Mouse (Mus musculus) ovary, postnatal 36 days (tissue): Measurements from ENCODE around the gene Tmco4.

Source experiments
- DNase-seq: peaks from one replicate; pipeline ENCODE4 v3.0.0; 2022; ENCODE audit warnings: low spot score, mixed read lengths

Gene Tmco4

DNA sequence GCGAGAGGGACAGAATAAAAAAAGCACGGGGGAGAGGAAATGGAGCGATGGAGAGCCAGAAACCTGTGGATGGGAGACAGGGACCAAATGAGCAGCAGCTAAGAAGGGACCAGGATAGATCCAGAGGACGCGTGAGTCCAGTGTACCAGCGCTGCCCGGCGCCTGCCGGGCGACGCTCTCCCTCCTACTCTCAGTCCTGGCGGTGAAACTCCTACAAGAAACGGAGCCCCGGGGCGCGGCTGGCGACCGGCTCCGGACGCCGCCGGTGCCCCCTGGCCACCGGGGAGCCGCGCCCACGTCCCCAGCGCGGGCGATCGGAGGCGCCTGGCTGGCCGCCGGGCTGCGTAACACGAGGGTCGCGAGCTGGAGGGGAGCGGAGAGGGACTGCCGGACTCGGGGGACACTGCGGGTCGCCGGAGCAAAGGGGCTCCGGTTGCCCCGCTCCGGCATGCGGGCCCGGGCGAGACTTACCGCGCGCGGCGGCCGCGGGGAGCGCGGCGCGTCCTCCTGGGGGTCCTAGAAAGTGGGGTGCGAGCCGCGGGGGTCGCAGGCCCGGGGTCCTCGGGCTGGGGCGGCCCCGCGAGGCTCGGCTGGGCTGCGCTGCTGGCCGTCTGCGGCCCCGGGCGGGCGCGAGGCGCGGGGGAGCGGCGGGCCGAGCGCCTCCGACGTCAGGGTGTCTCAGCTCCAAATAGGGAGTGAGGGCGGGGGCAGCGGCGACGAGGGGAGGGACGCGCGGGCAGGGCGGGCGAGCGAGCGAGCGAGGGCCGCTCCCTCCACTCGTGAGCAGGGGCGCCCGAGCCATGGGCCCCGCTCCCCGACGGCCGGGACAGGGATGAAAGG, 119.9 kb downstream of the Tmco4 start, which contains the start of gene Nbl1:
Gene Nbl1, minus strand, starts transcription at position 638 of the 840 bp plus-strand sequence.
- DNase-seq, result peak; percentile 78

DNA sequence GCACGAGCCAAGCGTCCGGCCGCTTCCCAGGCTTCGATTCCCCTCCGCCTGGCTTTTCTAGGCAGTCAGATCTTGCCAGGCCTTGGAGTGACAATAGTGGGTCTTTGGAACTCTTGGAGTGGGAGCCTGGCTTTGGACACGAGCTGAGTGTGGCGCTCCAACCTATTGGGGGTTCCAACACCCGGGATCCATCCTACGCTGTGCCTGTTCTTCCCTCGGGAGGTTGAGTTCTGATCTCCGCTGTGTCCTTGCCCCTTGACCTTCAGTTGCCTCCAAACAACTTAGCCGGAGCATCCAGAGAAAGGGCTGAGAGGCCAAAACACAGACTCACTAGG, 120.5 kb downstream of the Tmco4 start:
- no peak for DNase-seq

DNA sequence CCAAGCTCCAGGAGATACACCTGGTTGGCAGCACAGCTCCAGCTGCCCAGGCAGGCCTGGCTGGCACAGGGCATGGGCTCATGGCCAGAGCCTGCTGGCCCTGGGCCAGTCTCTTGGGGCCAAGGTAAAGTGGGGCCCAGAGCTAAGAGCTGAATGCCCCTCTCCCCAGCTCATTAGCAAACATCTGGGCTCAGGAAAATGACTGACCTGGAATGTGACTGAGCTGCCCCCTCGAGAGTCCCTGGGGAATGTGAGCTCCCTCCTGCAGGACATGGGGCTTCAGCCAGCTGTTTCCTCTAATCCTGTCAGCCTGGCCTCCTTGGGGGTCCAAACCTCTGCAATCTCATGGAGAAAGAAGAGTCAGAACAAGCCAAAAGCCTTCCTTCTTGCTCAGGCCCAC, 122.7 kb downstream of the Tmco4 start:
- peak; percentile 56 for DNase-seq

DNA sequence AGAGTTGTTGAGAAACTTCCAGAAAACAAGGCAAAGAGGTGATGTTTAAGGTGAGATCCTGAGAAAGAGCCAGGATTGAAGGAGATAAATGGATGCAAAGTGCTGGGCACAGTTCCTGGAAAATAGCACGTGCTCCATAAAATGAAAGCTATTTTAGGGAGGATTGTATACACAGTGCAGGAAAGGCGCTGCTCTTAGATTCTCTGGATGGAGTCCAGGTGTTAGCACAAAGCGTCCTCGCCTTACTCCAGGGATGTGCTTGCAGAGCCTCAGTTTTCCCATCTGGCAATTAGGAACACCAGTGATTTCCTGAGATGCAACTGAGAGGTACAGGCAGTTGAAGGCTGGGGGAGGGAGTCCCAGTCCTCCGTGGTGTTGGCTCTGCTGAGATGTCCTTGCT, 123.5 kb downstream of the Tmco4 start:
- DNase-seq, result no peak

DNA sequence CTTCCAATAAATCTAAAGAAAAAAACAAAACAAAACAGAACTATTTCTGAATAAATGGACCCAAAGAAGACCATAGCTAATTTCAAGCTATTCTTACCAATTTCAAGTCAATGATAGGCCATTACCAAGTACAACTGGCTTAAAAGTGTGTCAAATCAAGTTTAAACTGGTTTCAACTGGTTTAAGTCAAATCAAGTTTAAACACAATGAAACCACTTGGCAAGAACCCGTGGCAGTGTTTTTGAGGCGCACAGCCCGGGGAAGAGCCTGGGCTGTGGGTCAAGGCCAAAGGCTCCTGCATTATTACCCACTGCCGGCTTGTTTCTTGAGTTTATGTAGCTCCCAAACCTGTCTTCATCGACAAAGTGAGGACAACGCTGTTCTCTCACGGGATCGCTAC, 127.6 kb downstream of the Tmco4 start:
- no peak for DNase-seq

DNA sequence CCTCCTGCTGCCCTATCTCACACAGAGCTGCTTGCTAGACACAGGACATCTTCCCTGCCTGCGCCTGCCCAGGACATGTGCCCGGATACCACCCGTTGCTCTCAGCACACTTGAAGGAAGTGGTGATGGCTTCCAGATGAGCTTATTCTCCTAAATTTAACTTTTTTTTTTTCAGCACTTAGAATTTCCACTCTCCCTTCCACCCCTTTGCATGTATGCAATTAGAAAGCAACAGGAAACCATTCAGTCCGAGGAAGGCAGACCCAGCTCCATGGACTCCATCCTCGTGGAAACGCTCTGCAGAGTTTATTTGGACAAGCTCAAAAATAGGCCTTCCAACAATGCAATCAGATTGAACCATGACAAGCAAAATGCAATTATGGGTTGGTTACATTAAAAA, 128.9 kb downstream of the Tmco4 start:
- no peak for DNase-seq

DNA sequence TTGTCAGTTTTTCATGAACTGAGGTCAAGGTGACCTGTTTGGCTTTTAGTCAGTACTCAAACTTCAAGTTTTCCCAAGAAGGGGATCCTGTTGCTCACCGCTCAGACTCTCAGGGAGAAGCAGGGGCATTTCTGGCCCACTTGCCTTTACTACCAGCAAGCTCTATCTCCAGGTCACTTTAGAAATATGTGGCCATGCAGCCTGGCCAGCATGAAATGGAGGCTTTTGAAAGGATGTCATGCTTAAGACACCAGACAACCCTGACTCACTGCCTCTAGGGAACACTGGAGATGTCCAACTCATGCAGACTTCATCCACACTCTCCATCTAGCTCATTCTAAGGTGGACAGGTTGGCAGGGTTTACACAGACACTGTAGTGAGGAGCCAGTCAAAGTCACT, 132.8 kb downstream of the Tmco4 start:
- DNase-seq, result no peak
